Mouse (Mus musculus) left cerebral cortex, adult 9 months (tissue): Measurements from ENCODE around the gene Pax2.
"Not testable (repeated sequence)": the region's sequence is repeated elsewhere in the genome, so short reads cannot be mapped to it uniquely, and the experiment has no call there.

Experiments used
- DNase-seq, 2 experiments: peaks; one replicate each; pipeline ENCODE4 v3.0.0; 2022; ENCODE audit warnings: low spot score in 2 of 2

Pax2 gene

DNA sequence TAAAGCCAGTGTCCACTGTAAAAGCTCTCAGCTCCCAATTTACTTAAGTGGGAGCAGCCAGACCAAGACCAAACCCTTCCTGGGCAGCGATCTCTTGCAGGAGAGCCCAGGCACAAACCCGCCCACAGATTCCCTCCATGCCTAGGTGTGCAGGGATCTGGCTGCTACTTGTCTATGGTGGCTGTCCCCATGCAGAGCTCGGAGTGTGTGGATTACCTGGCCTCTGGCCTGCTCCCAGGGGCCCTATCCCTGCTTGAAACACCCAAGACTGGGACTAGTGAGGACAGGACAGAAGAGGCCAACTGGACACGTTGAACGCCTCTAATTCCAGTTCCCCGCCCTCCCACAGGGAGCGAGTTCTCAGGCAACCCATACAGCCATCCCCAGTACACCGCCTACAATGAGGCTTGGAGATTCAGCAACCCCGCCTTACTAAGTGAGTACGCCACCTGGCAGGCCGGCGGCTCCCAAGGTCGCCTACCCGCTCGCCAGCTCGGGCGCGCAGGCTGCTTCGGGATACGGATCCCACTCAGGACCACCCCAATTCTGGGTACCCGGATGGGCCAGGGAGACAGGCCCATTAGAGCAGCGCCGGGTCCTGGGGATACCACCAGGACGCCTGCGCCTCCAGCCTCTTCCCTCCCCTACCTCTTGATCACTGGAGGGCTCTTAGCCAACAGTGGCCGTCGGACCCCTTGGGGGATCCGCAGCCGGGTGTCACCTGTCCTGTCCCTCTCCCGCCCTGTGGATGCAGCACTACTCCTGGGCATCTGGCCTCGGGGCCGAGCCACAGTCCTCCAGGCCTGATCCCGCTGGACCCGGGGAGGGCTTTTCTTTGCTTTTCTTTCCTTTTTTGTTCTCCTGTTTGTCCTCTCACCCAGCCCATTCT, 79.4 kb downstream of the Pax2 start:
- DNase-seq, result peak in 1 of 2 experiments; percentile 5

GRCm38 (mm10) chr19:44835931-44836861, 80.4 kb downstream of the Pax2 start:
- no peak for DNase-seq

GRCm38 (mm10) chr19:44837426-44838205, 81.8 kb downstream of the Pax2 start:
- DNase-seq, result no peak

- no peak for DNase-seq
Measured at GRCm38 (mm10) chr19:44838321-44838720, 82.5 kb downstream of the Pax2 start.

DNA sequence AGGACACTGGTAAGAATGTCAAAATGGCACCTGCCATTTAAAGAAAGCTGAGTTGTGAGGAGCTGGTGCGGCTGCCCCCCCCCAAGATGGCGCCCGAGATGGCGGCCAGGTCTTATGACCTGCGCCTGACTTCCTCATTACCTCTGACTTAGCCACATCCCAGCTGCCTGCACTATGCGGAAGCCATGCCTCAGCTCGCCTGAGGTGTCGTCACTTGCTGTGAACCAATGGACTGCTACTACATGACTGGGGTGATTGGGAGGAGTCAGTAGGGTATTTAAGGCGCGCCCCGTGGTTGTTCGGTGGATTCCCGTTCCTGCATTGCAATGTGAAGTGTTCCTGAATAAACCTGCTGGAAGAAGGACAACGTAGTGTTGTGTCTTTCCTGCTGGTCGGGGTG, 86.8 kb downstream of the Pax2 start:
- not testable (repeated sequence) for DNase-seq

DNA sequence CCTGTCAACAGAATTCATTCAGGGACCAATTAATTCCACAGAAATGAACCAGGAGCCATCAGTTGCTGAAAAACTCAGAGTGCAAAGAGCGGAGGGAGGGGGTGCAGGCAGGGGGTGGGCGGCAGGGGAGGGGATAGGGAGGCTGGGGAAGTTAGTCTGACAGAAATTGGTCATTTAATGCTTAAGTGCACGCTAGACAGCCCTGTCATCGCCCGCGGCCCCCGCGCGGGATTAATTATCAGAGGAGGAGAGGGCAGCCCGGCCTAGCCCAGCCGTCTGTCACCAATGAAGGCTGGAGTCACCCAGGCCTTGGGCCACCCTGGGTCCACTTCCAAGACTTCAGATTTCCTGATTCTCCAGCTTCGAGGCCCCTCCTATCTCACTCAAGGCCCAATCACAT, 93.6 kb downstream of the Pax2 start:
- no peak for DNase-seq

DNA sequence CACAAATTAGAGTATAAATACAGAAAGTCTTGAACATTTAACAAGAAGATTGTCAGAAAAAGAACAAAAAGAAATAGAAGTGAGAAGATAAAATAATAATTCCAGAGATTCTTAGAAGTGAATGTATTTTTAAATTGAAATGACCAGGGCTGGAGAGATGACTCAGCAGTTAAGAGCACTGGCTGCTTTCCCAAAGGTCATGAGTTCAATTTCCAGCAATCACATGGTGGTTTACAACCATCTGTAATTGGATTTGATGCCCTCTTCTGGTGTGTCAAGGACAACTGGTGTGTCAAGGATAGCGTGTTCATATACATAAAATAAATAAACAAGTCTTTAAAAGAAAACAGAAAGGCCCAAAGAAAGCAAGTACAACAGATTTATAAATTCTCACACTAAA, 102.8 kb downstream of the Pax2 start:
- DNase-seq, result no peak

GRCm38 (mm10) chr19:44868766-44869165, 112.9 kb downstream of the Pax2 start:
- no peak for DNase-seq

- DNase-seq, result peak in 1 of 2 experiments; percentile 11
Measured at GRCm38 (mm10) chr19:44874186-44874898, 118.5 kb downstream of the Pax2 start.

GRCm38 (mm10) chr19:44874928-44875327, 119.1 kb downstream of the Pax2 start:
- DNase-seq, result no peak

DNA sequence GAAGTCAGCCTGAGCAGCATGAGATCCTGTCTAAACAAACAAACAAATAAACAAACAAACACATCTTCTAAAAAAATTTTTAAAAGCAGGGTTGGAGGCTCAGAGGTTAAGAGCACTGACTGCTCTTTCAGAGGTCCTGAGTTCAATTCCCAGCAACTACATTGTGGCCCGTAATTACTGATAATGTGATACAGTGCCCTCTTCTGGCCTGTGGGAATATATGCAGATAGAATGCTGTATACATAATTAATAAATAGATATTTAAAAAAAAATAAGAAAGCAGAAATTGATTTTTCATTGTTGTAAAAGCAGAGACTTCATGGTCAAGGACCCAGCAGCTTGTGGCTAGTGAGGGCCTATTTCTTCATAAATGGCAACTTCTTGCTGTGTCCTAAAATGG, 119.9 kb downstream of the Pax2 start:
- DNase-seq, result no peak

DNA sequence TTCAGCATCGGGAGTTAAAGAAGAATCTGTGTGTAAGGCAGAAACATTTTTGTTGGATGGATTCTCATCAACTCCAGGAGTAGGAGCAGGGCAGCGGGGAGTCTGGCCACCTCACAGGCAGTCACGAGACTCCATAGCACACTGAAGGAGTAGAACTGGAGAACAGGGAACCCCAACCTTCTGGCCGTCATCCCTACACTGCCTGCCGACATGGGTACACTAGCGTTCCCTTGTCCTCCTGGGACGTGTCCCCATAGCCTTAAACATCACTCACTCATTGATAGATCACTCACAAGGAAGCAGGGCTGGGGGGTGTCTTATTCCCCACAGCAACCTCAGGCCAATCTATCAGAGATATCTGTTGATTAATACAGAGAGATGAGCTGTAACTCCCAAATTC, 120.7 kb downstream of the Pax2 start:
- no peak for DNase-seq

- no peak for DNase-seq
Measured at GRCm38 (mm10) chr19:44882552-44883024, 126.7 kb downstream of the Pax2 start.

DNA sequence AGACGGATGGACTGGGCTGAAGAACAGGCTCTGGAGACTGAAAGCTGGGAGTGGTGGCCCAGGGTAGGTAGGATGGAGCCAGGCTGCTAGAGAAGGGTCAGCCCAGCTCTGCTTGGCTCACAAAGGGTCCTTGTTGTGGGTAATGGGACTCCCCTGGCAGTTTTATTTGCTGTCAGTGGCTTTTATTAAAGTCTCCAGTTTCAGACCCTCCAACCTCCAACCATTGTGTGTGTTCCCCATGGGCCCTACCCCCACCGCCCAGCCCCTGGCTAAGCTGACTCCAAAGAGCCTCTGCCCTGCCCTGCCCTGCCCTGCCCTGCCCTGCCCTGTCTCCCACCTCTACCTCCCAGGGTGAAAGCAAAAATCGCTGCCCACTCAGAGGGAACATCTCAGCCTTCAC, 128.5 kb downstream of the Pax2 start:
- DNase-seq, result no peak

DNA sequence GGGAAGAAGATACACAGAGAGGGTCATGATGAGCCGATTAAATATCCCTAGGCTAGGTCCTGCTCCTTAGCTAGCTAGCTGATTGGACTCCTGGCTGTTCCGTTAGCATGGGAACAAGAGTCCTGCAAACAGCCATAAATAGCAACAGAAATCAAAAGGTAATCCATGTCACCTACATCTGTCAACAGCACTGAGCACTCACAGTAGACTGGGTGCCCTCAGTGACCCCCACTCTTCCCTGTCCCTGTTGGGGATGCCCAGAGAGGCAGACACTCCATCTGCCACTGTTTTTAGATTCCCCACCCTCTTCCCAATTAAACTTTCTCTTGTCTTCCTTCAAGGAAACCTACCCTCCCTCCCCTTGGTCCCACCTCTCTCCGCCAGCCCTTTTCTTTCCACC, 130.6 kb downstream of the Pax2 start:
- DNase-seq, result no peak
